Mouse (Mus musculus): ENCODE data around the gene Col4a2.
A peak's percentile ranks its signal among the peaks of the same experiment; 100 is the strongest.
"Not testable (repeated sequence)": the region's sequence is repeated elsewhere in the genome, so short reads cannot be mapped to it uniquely, and the experiment has no call there.

Col4a2 gene

GRCm38 (mm10) chr8:11452152-11452551 lies 139.5 kb downstream of the Col4a2 start:
- no peak for DNase-seq (ENCODE audit: extremely low read depth, insufficient read length, low spot score)

- DNase-seq (ENCODE audit: extremely low read depth, insufficient read length, low spot score): no peak
Observed at GRCm38 (mm10) chr8:11452559-11452958, 140.0 kb downstream of the Col4a2 start.

DNA sequence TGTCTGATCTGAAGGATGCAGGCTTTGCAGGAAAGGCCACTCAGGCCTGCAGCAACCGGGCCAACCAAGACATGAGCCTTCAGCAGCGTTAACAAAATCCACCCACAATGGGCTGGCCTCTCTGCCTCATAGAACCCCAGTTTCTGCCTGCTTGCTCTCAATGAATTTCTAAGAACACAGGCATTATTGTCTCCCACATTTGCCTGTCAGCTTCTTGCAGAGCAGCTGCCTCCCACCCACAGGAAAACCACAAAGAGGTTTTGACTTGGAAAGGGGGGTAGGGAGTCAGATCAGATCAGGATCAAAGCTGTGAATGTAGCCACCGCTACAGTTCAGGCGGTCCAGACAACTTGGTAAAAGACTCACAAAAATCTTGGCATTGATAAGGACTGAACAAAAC lies 140.4 kb downstream of the Col4a2 start:
- DNase-seq (ENCODE audit: extremely low read depth, insufficient read length, low spot score): no peak

DNA sequence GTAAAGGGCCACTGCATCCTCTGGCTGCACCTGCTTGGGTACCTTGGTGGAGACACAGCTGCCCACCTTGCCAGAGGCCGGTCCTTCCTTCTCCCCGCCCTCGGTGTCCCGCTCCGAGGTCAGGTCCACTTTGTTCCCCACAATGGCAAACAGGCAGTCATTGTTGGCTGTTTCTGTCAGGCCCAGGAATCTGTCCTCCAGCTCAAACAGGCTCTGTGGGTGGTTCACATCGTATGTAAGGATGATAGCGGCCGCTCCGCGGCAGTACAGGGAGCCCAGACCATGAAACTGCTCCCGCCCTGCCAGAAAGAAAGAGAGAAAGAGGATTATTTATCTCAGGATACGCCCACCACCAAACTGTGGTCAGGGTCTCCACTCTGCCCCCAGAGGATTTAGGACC lies 141.6 kb downstream of the Col4a2 start:
- DNase-seq (ENCODE audit: extremely low read depth, insufficient read length, low spot score): no peak

GRCm38 (mm10) chr8:11457278-11457677 lies 144.7 kb downstream of the Col4a2 start:
- no peak for DNase-seq (ENCODE audit: extremely low read depth, insufficient read length, low spot score)

- DNase-seq (ENCODE audit: extremely low read depth, insufficient read length, low spot score): no peak
Observed at GRCm38 (mm10) chr8:11457981-11458836, 145.6 kb downstream of the Col4a2 start.

- DNase-seq (ENCODE audit: extremely low read depth, insufficient read length, low spot score): no peak
Observed at GRCm38 (mm10) chr8:11459016-11459415, 146.4 kb downstream of the Col4a2 start.

GRCm38 (mm10) chr8:11460934-11461333 lies 148.3 kb downstream of the Col4a2 start:
- no peak for DNase-seq (ENCODE audit: extremely low read depth, insufficient read length, low spot score)

DNA sequence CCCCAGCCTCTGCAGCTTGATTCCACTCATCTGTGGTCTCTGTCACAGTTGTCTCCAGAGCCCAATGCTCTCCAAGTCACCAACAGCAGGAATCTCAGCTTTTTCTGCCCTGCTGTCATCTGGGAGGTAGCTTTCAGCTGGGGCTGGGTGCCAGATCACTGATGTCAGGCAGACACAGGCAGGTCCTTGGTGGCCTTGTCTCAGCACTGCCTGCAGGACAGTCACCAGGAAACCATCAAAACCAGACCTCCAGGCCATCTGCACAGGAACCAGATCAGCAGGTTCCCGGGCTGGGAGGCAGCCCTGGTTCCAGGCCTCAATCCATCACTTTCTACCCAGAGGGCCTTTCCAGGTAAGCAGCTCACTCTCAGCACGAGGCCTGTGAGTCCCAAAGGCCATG lies 149.2 kb downstream of the Col4a2 start:
- no peak for DNase-seq (ENCODE audit: extremely low read depth, insufficient read length, low spot score)

- DNase-seq (ENCODE audit: extremely low read depth, insufficient read length, low spot score): no peak
Observed at GRCm38 (mm10) chr8:11462641-11463040, 150.0 kb downstream of the Col4a2 start.

- no peak for DNase-seq (ENCODE audit: extremely low read depth, insufficient read length, low spot score)
Observed at GRCm38 (mm10) chr8:11463541-11463888, 150.9 kb downstream of the Col4a2 start.

- peak; percentile 55 for DNase-seq (ENCODE audit: extremely low read depth, insufficient read length, low spot score)
Observed at GRCm38 (mm10) chr8:11463889-11464706, 151.5 kb downstream of the Col4a2 start.

DNA sequence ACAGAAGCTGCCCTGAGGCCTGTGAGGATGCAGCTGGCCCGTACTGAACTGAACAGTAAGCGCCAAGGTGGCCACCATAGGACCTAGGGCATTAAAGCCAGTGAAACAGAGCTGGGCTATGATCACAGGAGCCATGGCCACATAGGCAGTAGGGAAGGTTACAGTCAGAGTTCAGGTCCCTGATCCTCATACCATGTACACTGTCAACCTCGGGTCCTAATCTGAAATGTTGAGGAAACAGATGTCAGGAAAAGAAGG lies 152.0 kb downstream of the Col4a2 start:
- no peak for DNase-seq (ENCODE audit: extremely low read depth, insufficient read length, low spot score)

DNA sequence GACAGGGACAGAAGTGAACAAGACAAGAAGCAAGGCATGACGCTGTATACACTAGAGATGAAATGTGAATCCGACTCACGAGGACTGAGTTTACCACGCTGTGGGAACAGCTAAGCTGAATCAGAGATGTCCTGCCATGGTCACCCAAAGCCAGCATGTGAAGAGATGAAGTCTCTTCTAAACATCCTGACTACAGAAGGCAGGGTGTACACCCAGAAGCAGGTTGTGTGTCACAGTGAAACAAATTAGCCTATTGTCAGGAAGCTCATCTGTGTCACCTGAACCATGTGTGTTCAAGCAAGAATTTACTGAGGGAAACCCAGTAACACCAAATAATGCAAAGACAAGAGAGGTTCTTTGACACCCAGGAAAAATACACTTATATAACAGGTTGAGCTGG lies 153.0 kb downstream of the Col4a2 start:
- DNase-seq (ENCODE audit: extremely low read depth, insufficient read length, low spot score): no peak

- DNase-seq (ENCODE audit: extremely low read depth, insufficient read length, low spot score): not testable (repeated sequence)
Observed at GRCm38 (mm10) chr8:11466528-11466927, 153.9 kb downstream of the Col4a2 start.

- DNase-seq (ENCODE audit: extremely low read depth, insufficient read length, low spot score): no peak
Observed at GRCm38 (mm10) chr8:11469095-11469494, 156.5 kb downstream of the Col4a2 start.

DNA sequence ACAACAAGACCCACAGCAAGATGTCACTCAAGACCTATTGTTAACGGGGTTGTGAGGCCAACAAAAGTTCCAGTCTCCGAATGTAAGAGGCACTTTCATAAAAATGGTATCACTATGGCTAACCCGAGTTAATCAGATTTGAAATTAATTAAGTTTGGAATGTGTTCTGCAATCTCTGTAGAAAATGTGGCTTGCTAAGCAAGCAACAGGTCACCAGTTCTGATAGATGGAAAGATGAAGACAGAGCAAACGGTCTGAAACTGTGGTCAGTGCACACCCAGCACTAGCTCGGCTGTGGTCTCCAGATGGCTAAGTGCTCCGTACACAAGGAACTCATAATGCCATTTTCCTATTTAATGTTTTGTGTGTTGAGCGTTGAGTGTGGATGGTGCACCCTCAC lies 158.1 kb downstream of the Col4a2 start:
- DNase-seq (ENCODE audit: extremely low read depth, insufficient read length, low spot score): no peak

DNA sequence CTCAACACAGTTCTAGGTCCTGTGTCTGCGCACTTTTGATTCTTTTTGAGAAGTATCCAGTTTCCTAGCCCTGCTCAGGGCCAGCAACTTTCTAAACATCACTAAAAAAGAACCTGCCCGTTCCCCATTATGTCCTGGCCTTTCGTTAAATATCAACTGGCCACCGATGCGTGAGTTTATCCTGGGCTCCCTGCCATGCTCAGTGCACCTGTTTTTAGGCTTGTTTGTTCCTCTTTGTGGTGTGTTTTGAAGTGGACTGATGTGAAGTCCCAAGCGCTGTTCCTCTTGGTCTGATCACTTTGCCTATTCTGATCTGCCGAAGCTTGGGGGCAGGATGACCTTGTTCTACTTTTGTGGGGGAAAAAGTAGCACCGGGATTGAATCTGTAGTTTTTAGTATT lies 158.7 kb downstream of the Col4a2 start:
- DNase-seq (ENCODE audit: extremely low read depth, insufficient read length, low spot score): no peak

GRCm38 (mm10) chr8:11473072-11473471 lies 160.5 kb downstream of the Col4a2 start:
- DNase-seq (ENCODE audit: extremely low read depth, insufficient read length, low spot score): no peak

GRCm38 (mm10) chr8:11475397-11475796 lies 162.8 kb downstream of the Col4a2 start:
- DNase-seq (ENCODE audit: extremely low read depth, insufficient read length, low spot score): no peak

DNA sequence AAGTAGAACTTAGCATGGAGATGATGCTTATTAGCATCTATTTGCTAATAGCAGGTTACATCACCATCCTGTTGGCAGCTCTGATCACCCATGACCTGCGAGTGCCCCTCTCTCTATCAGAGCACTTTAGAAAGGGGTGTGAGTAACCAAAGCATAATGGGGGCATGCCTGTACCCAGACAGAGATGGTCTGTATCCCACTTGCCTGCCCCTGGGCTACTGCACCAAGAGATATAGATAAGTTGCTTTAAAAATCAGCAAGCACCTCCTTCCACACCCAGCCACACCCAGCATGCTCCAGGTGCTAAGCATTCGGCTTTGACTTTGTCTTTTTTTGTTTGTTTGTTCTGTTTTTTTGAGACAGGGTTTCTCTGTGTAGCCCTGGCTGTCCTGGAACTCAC lies 163.3 kb downstream of the Col4a2 start:
- DNase-seq (ENCODE audit: extremely low read depth, insufficient read length, low spot score): no peak
